Mouse (Mus musculus): ENCODE measurements around the gene Cnpy1. TPM values are rescaled to one million over a fixed set of nuclear protein-coding genes. Genes with fewer than 3 reads are reported as not detected.

Gene Cnpy1
- 37.0 and 66.2 TPM in 2 replicates for polyA plus RNA-seq (2015; fragmentation: Nextera tagmentation; extraction: Ambion mirVana)

DNA sequence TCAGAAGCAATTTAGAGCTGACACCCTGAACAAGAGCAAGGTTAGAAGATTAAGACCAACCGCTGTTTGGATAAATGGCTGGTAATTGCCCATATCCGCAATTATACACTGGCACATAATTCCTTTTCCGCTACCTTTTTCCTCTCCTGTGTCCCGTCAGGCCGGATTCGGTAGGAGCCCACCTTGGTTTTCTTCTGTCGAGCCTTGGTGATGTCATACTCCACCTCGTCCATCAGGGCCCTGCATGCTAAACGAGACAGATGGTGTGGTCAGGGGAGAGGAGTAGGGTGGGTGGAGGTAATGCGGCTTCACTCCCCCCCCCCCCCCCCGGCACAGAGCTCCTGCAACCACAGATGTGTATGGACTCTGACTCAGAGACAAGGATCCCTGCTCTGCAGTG, at the start of gene Cnpy1:
Gene Cnpy1, minus strand, starts transcription at position 233 of the 400 bp plus-strand sequence.
- Histone ChIP-seq H3K9me3 (no peaks in the 10 kb centered on the region), H3K4me3 (no peak within 1 kb of the TSS), H3K9ac (no peak within 1 kb of the TSS), H3K36me3 (no peaks in the 10 kb centered on the region), H3K4me2 (no peak within 1 kb of the TSS), H3K27me3 (no peaks in the 10 kb centered on the region), H3K4me1 (replicated peaks) (no peaks in the 10 kb centered on the region), H3K27ac (replicated peaks) (no peak within 1 kb of the TSS)
- ATAC-seq (ENCODE audit: low FRiP score, low read depth), result peak; percentile 63; the same call in 1 of the 2 replicates
- 53% methylated on average over 11 of the region's 11 CpGs for WGBS

DNA sequence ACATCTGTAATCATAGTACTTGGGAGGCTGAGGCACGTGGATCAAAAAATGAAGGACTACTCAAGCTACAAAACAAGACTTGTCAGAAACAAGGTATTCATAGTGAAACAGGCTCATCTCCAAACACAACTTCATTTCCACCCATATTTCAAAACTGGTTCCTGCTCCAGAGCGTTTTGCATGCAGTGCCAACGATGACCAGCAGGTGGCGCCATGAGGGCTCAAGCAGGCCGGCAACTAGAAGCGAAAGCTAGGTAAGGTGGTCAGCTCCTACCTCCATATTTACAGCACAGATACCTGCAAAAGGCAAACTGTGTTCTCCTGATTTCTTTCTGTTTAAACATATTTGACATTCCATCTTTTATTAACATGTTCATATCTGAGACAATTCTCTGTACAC, 48.4 kb upstream of the Cnpy1 start:
- no peak for ATAC-seq (ENCODE audit: low FRiP score, low read depth)
- WGBS, result 4% methylated on average over 6 of the region's 6 CpGs
- Histone ChIP-seq H3K9me3 (no peaks in the 10 kb centered on the region), H3K4me2 (no peak overlapping the region), H3K27ac (replicated peaks) (no peak overlapping the region), H3K36me3 (no peaks in the 10 kb centered on the region), H3K9ac (no peak overlapping the region), H3K4me3 (no peak overlapping the region), H3K27me3 (no peaks in the 10 kb centered on the region), H3K4me1 (replicated peaks) (no peaks in the 10 kb centered on the region)

DNA sequence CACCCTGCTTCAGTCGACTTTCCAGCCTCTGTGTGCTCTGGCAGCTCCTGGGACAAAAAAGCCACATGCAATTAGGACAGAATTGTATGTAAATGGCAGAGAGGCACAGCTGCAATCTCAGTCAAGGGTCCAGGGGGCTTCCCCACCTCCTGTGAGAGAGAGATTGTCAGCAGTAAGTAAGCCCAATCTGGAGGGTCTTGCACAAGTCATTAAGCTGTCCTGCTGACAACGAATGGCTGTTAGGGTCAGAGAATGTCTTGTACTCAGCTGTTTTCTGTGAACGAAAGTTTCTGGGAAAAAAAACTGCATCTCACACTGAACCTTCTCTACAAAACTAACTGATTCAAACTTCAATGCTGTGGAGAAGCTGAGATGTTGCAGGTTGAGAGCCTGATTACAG, 46.7 kb upstream of the Cnpy1 start:
- no peak overlapping the region for H3K9ac ChIP-seq
- no peaks in the 10 kb centered on the region for H3K9me3 ChIP-seq
- no peak overlapping the region for H3K4me3 ChIP-seq
- H3K36me3 ChIP-seq, result no peaks in the 10 kb centered on the region
- WGBS, result 37% methylated on average over 3 of the region's 3 CpGs
- H3K4me1 ChIP-seq (replicated peaks), result no peaks in the 10 kb centered on the region
- H3K27ac ChIP-seq (replicated peaks), result no peak overlapping the region
- no peak overlapping the region for H3K4me2 ChIP-seq
- H3K27me3 ChIP-seq, result no peaks in the 10 kb centered on the region
- ATAC-seq (ENCODE audit: low FRiP score, low read depth), result no peak

DNA sequence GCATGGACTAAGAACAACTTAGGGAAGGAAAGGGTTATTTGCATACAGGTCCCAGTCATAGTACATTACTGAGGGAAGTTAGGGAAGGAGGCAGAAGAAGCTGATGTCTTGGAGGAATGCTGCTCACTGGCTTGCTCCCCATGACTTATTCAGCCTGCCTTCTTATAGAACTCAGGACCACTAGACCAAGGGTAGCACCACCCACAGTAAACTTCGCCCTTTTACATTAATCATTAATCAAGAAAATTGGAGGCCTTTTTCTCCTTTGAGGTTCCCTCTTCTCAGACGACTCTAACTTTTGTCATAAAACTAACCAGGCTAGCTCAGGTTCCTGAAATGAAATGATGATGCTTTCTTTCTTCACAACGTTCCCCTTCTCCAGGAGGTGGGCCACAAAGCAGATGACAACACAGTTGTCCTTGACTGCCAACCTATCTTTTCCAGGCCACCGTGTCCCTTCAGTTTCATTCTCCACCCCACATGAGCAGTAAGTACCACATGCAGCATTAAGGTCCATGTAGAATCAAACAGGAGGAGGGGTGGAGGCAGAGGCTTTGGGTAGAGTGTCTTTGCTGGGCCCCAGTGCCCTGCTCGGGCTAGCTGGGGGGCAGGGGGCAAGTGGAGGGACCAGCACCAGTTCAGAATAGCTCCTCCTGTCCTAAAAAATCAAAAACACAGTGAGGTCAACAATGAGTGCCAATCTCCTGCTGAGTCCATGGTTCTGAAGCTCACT, 45.7 kb upstream of the Cnpy1 start:
- 85% methylated on average over 5 of the region's 5 CpGs for WGBS
- H3K36me3 ChIP-seq, result no peaks in the 10 kb centered on the region
- no peak for ATAC-seq (ENCODE audit: low FRiP score, low read depth)
- no peak overlapping the region for H3K4me2 ChIP-seq
- H3K4me1 ChIP-seq (replicated peaks), result no peaks in the 10 kb centered on the region
- H3K9me3 ChIP-seq, result no peaks in the 10 kb centered on the region
- no peak overlapping the region for H3K27ac ChIP-seq (replicated peaks)
- no peaks in the 10 kb centered on the region for H3K27me3 ChIP-seq
- H3K9ac ChIP-seq, result no peak overlapping the region
- H3K4me3 ChIP-seq, result no peak overlapping the region

DNA sequence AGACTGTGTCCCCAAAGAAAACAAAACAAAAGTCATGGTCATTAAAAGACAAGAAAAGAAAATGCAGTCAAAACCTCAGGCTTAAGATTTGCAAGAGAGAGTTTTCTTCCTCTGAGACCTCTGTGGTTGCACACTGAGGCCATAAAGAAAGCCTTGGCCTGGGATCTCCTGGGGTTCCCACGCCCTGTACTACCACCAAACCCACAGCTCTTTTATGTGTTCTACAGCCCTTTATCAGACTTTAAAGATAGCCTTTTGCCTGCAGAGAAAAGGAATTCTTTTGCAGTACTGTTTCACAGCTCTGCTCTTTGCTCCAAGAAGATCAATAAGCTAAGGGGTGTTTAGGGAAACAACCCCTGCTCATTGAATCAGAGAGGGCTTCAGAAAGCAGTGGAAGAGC, 45.0 kb upstream of the Cnpy1 start:
- no peak overlapping the region for H3K4me2 ChIP-seq
- H3K27ac ChIP-seq (replicated peaks), result no peak overlapping the region
- WGBS, result 67% methylated on average over 1 of the region's 1 CpGs
- H3K4me3 ChIP-seq, result no peak overlapping the region
- H3K9ac ChIP-seq, result no peak overlapping the region
- no peaks in the 10 kb centered on the region for H3K4me1 ChIP-seq (replicated peaks)
- no peak for ATAC-seq (ENCODE audit: low FRiP score, low read depth)
- H3K36me3 ChIP-seq, result no peaks in the 10 kb centered on the region
- no peaks in the 10 kb centered on the region for H3K9me3 ChIP-seq
- H3K27me3 ChIP-seq, result no peaks in the 10 kb centered on the region

DNA sequence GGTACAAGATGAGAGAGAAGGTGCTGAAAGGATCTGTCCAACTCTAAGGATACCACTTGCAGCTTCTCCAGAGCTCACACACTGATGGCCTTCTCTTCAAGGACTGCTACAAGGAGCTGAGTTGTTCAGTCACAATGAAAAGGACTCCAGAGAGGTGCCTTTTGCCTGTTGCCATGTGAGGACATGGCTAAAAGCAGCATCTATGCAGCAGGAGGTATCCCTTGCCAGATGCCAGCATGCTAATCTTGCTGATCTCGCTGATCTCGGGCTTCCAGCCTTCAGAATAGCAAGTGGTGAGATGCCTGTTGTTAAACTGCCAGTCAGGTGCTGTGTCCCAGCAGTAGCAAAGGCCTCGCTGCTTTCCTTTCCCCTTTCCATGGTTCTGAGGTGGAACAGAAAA, 43.5 kb upstream of the Cnpy1 start:
- 64% methylated on average over 3 of the region's 3 CpGs for WGBS
- no peak for ATAC-seq (ENCODE audit: low FRiP score, low read depth)
- H3K4me3 ChIP-seq, result no peak overlapping the region
- H3K4me1 ChIP-seq (replicated peaks), result no peaks in the 10 kb centered on the region
- H3K36me3 ChIP-seq, result no peaks in the 10 kb centered on the region
- no peak overlapping the region for H3K27ac ChIP-seq (replicated peaks)
- no peaks in the 10 kb centered on the region for H3K9me3 ChIP-seq
- H3K4me2 ChIP-seq, result no peak overlapping the region
- no peak overlapping the region for H3K9ac ChIP-seq
- H3K27me3 ChIP-seq, result no peaks in the 10 kb centered on the region

DNA sequence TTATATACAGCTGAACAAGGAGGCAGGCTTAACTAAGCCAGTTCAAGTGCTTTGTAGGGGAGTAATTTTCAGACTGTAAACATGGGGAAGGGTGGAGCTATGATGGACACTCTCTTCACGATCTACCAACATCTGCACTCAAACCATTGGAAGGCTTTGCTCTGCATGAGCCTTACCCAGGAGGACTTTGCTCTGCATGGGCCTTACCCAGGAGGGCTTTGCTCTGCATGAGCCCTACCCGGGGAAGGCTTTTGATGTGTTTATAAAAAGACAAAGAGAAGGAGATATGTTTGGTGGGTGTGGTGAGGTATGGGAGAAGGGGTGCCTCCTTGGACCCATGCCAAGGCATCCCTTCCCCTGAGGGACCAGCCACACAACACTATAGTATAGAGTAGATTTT, 31.7 kb upstream of the Cnpy1 start:
- Histone ChIP-seq H3K4me3 (no peak overlapping the region), H3K9me3 (no peaks in the 10 kb centered on the region), H3K4me2 (no peak overlapping the region), H3K27me3 (no peaks in the 10 kb centered on the region), H3K4me1 (replicated peaks) (no peaks in the 10 kb centered on the region), H3K9ac (no peak overlapping the region), H3K27ac (replicated peaks) (no peak overlapping the region), H3K36me3 (no peaks in the 10 kb centered on the region)
- 64% methylated on average over 2 of the region's 2 CpGs for WGBS
- ATAC-seq (ENCODE audit: low FRiP score, low read depth), result no peak

DNA sequence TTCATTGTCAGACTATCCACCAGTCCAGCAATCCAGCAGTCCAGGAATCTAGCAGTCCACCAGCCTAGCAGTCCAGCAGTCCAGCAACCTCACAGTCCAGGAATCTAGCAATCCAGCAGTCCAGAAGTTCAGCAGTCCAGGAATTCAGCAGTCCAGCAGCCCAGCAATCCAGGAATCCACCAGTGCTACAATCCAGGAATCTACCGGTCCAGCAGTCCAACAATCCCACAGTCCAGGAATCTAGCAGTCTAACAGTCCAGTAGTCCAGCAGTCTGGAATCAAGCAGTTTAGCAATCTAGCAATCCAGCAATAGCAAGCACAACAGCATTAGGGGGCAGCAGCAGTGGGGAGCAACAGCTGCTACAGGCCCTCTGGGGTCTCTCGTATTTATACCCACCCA, 27.2 kb upstream of the Cnpy1 start:
- Histone ChIP-seq H3K4me1 (replicated peaks) (no peaks in the 10 kb centered on the region), H3K36me3 (no peaks in the 10 kb centered on the region), H3K9me3 (no peaks in the 10 kb centered on the region), H3K27ac (replicated peaks) (no peak overlapping the region), H3K4me3 (no peak overlapping the region), H3K27me3 (no peaks in the 10 kb centered on the region), H3K9ac (no peak overlapping the region), H3K4me2 (no peak overlapping the region)
- WGBS, result 87% methylated on average over 2 of the region's 2 CpGs
- no peak for ATAC-seq (ENCODE audit: low FRiP score, low read depth)

DNA sequence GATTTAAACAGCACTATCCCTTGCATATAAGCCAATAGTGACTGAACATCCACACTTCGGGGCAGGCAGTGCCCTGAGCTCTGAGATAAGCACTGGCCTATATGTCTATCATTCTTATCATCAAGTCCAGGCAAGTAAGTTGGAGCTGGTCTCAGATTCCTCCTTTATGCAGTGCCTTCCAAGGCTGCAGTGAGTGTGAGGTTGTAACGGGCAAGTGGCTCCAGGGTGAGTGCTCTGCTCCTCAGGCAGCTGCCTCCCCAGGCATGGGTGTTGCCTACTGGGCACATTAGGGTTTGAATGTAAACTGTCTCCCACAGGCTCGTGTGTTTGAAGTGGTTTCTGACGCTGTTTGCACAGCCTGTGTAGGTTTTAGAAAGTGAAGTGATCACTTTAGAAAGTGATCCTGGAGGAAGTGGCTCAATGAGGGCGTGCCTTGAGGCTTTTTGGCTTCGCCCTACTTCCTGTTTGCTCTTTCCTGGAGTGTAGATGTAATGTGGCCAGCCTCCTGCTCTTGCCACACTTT, 23.9 kb upstream of the Cnpy1 start:
- no peaks in the 10 kb centered on the region for H3K27me3 ChIP-seq
- no peak for ATAC-seq (ENCODE audit: low FRiP score, low read depth)
- no peak overlapping the region for H3K27ac ChIP-seq (replicated peaks)
- no peaks in the 10 kb centered on the region for H3K4me1 ChIP-seq (replicated peaks)
- WGBS, result 68% methylated on average over 6 of the region's 6 CpGs
- no peak overlapping the region for H3K4me3 ChIP-seq
- no peaks in the 10 kb centered on the region for H3K9me3 ChIP-seq
- no peak overlapping the region for H3K9ac ChIP-seq
- H3K36me3 ChIP-seq, result no peaks in the 10 kb centered on the region
- no peak overlapping the region for H3K4me2 ChIP-seq

DNA sequence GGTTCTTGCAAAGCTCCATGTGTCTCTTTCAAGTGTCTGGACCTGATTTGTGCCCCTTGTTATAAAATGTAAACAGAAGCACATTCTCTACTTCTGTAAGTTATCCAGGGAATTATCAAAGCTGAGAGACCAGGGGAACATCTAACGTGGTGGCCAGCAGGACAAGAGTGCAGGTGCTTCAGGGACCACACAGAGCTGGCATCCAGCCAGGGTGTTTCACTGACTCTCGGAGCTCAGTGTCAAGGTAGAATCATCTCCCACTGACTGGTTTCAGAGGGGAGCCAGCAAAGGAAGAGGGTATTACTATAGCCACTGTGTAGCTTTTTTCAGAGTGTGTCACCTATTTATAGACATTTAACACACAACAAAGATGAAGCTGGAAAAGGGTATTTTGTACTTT, 22.0 kb upstream of the Cnpy1 start:
- Histone ChIP-seq H3K4me2 (no peak overlapping the region), H3K36me3 (no peaks in the 10 kb centered on the region), H3K9me3 (no peaks in the 10 kb centered on the region), H3K4me3 (no peak overlapping the region), H3K4me1 (replicated peaks) (no peaks in the 10 kb centered on the region), H3K9ac (no peak overlapping the region), H3K27me3 (no peaks in the 10 kb centered on the region), H3K27ac (replicated peaks) (no peak overlapping the region)
- 43% methylated on average over 2 of the region's 2 CpGs for WGBS
- no peak for ATAC-seq (ENCODE audit: low FRiP score, low read depth)

DNA sequence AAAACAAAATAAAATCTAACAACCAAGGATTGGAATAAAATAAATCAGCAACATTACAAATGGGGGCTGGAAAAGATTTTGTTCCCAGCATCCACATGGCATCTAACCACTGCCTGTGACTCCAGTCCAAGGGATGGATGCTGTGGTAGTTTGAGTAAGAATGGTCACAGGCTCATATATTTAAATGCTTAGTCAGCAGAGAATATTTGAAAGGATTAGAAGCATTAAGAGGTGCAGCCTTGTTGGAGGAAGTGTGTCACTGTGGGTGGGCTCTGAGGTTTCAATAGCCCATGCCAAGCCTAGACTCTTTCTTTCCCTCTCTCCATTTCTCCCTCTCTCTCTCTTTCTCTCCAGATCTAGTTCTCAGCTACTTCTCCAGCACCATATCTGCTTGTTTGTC, 20.0 kb upstream of the Cnpy1 start:
- Histone ChIP-seq H3K27me3 (no peaks in the 10 kb centered on the region), H3K4me2 (no peak overlapping the region), H3K9me3 (no peaks in the 10 kb centered on the region), H3K4me1 (replicated peaks) (no peaks in the 10 kb centered on the region), H3K4me3 (no peak overlapping the region), H3K27ac (replicated peaks) (no peak overlapping the region), H3K9ac (no peak overlapping the region), H3K36me3 (no peaks in the 10 kb centered on the region)
- no peak for ATAC-seq (ENCODE audit: low FRiP score, low read depth)

DNA sequence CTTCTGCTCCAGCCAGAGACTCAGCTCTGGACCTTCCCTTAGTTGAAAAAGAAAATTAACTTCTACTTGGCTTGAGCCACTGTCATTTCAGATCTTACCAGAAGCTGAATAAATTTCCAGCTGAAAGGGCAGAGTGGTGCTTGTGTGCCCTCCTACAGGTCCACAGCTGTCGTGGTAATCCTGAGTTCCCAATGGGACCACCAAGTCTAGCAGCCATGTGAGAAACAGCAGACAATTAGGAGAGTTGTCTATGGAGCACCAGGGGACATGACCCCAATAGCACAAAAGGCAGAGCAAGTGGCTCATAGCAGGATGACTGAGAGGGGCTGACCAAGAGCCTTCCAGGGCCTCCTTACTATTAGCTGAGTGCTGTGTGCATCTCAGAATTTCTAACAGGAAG, 18.2 kb upstream of the Cnpy1 start:
- no peaks in the 10 kb centered on the region for H3K36me3 ChIP-seq
- H3K27ac ChIP-seq (replicated peaks), result no peak overlapping the region
- no peak overlapping the region for H3K4me2 ChIP-seq
- WGBS, result 15% methylated on average over 1 of the region's 1 CpGs
- no peak overlapping the region for H3K9ac ChIP-seq
- H3K27me3 ChIP-seq, result no peaks in the 10 kb centered on the region
- H3K9me3 ChIP-seq, result no peaks in the 10 kb centered on the region
- no peaks in the 10 kb centered on the region for H3K4me1 ChIP-seq (replicated peaks)
- no peak overlapping the region for H3K4me3 ChIP-seq
- ATAC-seq (ENCODE audit: low FRiP score, low read depth), result no peak

DNA sequence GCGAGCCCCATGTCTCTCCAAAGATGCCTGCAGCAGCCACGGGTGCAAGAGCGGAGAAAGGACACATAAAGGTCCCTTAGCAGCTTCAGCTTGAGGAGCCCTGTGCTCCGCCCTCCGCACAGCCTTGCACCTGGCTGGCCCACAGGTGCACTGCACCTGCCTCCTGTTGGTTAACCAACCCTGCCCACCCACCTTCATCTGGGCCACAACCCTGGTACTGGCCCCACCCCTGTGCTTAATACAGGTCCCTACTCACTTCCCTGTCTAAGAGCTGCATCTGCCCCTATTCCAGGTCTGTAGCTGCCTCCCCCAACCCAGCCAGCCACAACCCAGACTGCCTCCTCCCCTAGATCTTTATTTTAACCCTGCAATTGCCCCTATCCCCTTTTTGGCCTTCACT, 16.5 kb upstream of the Cnpy1 start:
- Histone ChIP-seq H3K9ac (no peak overlapping the region), H3K4me2 (no peak overlapping the region), H3K27ac (replicated peaks) (no peak overlapping the region), H3K4me1 (replicated peaks) (no peaks in the 10 kb centered on the region), H3K4me3 (no peak overlapping the region), H3K9me3 (no peaks in the 10 kb centered on the region), H3K27me3 (no peaks in the 10 kb centered on the region), H3K36me3 (no peaks in the 10 kb centered on the region)
- no peak for ATAC-seq (ENCODE audit: low FRiP score, low read depth)
- 83% methylated on average over 5 of the region's 5 CpGs for WGBS

All from hindbrain, embryonic 15.5 days (tissue).